Mouse (Mus musculus): ENCODE data around the gene Rbmx. TPM values are rescaled to one million over a fixed set of nuclear protein-coding genes. Genes with fewer than 3 reads are reported as not detected.

Rbmx gene
- polyA plus RNA-seq, 1 experiment = 0.97 TPM

- Histone ChIP-seq H3K4me3 (replicated peaks) (no peak overlapping the region), H3K4me1 (ENCODE audit: control insufficient read depth) (peaks cover 1% of the 10 kb centered on the region; the same call in 1 of the 2 replicates), H3K27me3 (ENCODE audit: control insufficient read depth) (peaks cover 2% of the 10 kb centered on the region; the same call in 1 of the 2 replicates), H3K9me3 (ENCODE audit: control insufficient read depth, low read length) (no peaks in the 10 kb centered on the region), H3K36me3 (ENCODE audit: control insufficient read depth) (no peaks in the 10 kb centered on the region)
- TF ChIP-seq GATA1 (IDR thresholded peaks at IDR 0.05; ENCODE audit: low read length) = no peak
These were observed 55.9 kb downstream of the Rbmx start for GRCm38 (mm10) chrX:57336958-57337357.

DNA sequence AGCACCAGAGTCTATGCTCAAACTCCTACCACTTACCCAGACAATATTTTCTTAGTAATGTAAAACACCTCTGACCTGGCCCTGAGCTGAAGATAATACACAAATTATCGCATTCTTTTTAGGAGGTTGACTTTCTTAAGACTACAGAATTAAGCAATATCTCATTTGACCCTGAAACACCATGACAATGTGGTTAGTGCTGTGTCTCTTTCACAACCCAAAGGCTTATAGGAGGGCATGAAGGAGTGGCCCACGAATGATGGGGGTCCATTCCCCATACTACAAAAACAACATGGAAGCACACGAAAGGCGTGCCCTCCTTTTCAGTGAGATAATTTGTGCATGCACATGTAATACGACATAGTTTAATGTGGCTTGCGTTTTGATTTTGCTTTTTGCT, 57.5 kb downstream of the Rbmx start:
- Histone ChIP-seq H3K4me3 (replicated peaks) (no peak overlapping the region), H3K9me3 (ENCODE audit: control insufficient read depth, low read length) (no peaks in the 10 kb centered on the region)
- TF ChIP-seq GATA1 (IDR thresholded peaks at IDR 0.05; ENCODE audit: low read length) (no peak), TAL1 (IDR thresholded peaks at IDR 0.05; ENCODE audit: low read length) (no peak)

More for the DNA sequence above, 57.5 kb downstream of the Rbmx start:
- Histone ChIP-seq H3K36me3 (ENCODE audit: control insufficient read depth) (no peaks in the 10 kb centered on the region), H3K4me1 (ENCODE audit: control insufficient read depth) (peaks cover 1% of the 10 kb centered on the region; the same call in 1 of the 2 replicates), H3K27me3 (ENCODE audit: control insufficient read depth) (peaks cover 2% of the 10 kb centered on the region; the same call in 1 of the 2 replicates)

Other genes starting within 250 kb of the Rbmx start
- not detected in 2 replicates for gene Cd40lg, start 180.9 kb downstream of the Rbmx start, polyA plus RNA-seq (2012)
- gene Arhgef6, start 54.3 kb downstream of the Rbmx start, polyA plus RNA-seq (2012) = 0.03 TPM in 1 of 2 replicates, not detected in the other
- gene Gm364, start 16.1 kb upstream of the Rbmx start, polyA plus RNA-seq (2012) = not detected in 2 replicates
- gene Gpr101, start 110.7 kb upstream of the Rbmx start, polyA plus RNA-seq (2012) = 0.01 TPM in 1 of 2 replicates, not detected in the other